Mouse (Mus musculus) ES-Bruce4 (cell line): ENCODE data around the gene Rassf2.

ENCODE experiments used
- CTCF ChIP-seq: IDR thresholded peaks from one replicate; pipeline ENCODE4 v1.8.1; 2011; ENCODE audit warnings: low read depth, low read length
- EP300 ChIP-seq: IDR thresholded peaks from 2 replicates; pipeline ENCODE4 v1.6.1; 2011; ENCODE audit warnings: low read depth, low read length; ENCODE audit not compliant: insufficient read depth
- POLR2A ChIP-seq: IDR thresholded peaks from one replicate; pipeline ENCODE4 v1.8.1; 2011; ENCODE audit warnings: low read length; ENCODE audit not compliant: insufficient read depth

GRCm38 (mm10) chr2:132049921-132050320 lies 19.9 kb upstream of the Rassf2 start:
- TF ChIP-seq CTCF: no peak
- no peak for TF ChIP-seq POLR2A
- no peak for TF ChIP-seq EP300
